8 mouse cellular contexts compared by ENCODE assay signal in genomic region chr11:19601216-19601938, GRCm38 (mm10).
A peak's percentile ranks its signal among the peaks of the same experiment; 100 is the strongest.
DNase-seq lines count a peak whose midpoint lies in the region; ATAC-seq lines count a peak whose summit lies in the region.
"Had no signal": no experiment of that assay in that cellular context is flagged by ENCODE, and none has a peak within 500 bp of the region (broad histone marks: within the 10 kb centered on the region; RNA-seq: fewer than 3 reads in every experiment).

No protein-coding gene starts in this region.

- peak overlapping the region; percentile 74 for H3K27ac ChIP-seq in embryonic facial prominence, embryonic 13.5 days
- H3K27ac ChIP-seq: liver, embryonic 13.5 days had no signal

- H3K27me3 ChIP-seq in embryonic facial prominence, embryonic 13.5 days = no peaks in the 10 kb centered on the region
- H3K27me3 ChIP-seq: liver, embryonic 13.5 days had no signal

- H3K36me3 ChIP-seq in embryonic facial prominence, embryonic 13.5 days = no peaks in the 10 kb centered on the region
- H3K36me3 ChIP-seq: liver, embryonic 13.5 days had no signal

- intact Hi-C loops in left cerebral cortex, postnatal 4 days (cut with DNase I) = no loop called here
- intact Hi-C loops in gastrocnemius, postnatal 14 days (cut with DNase I; ENCODE audit: low total_unique reads) = no loop called here

- H3K4me3 ChIP-seq in embryonic facial prominence, embryonic 13.5 days = no peak overlapping the region
- H3K4me3 ChIP-seq: liver, embryonic 13.5 days had no signal

- peak overlapping the region; percentile 5; the same call in 1 of the 2 replicates for H3K4me2 ChIP-seq in embryonic facial prominence, embryonic 13.5 days
- H3K4me2 ChIP-seq: liver, embryonic 13.5 days had no signal

- no peak overlapping the region for H3K9ac ChIP-seq in embryonic facial prominence, embryonic 13.5 days
- H3K9ac ChIP-seq: liver, embryonic 13.5 days had no signal

- ATAC-seq in embryonic facial prominence, embryonic 13.5 days (ENCODE audit: insufficient number of reproducible peaks, insufficient read depth, low FRiP score, low TSS enrichment, low read depth) = peak; percentile 43; the same call in 1 of the 2 replicates
- ATAC-seq in activated CD4-positive, CD25-positive, alpha-beta regulatory T cell, adult 4 months = no peak

- WGBS in embryonic facial prominence, embryonic 13.5 days = 42% methylated on average over 15 of the region's 15 CpGs

- peak; percentile 69 for DNase-seq in left cerebral cortex, postnatal 4 days
- no peak for DNase-seq in left cerebral cortex, adult 8-10 months (ENCODE audit: low spot score in 2 of 2)
- peak; percentile 88 for DNase-seq in gastrocnemius, postnatal 14 days
- peak; percentile 33 for DNase-seq in lung, postnatal 25 days (ENCODE audit: low spot score)
- DNase-seq in cerebellum, adult 11-12 months = no peak
- DNase-seq: liver, embryonic 13.5 days had no signal

- H3K9me3 ChIP-seq in embryonic facial prominence, embryonic 13.5 days = 0 out of 2 replicates have a peak, but pooled peaks cover 3% of the 10 kb centered on the region
- H3K9me3 ChIP-seq: liver, embryonic 13.5 days had no signal

- H3K4me1 ChIP-seq in embryonic facial prominence, embryonic 13.5 days = peaks cover 14% of the 10 kb centered on the region
- H3K4me1 ChIP-seq: liver, embryonic 13.5 days had no signal

Comparison
In these comparisons a context has a peak if more than half of its experiments do, and no peak if none do; other contexts are left out.
1. DNase-seq: peak in left cerebral cortex, postnatal 4 days (single experiment), gastrocnemius, postnatal 14 days (single experiment) and lung, postnatal 25 days (single experiment); none in left cerebral cortex, adult 8-10 months (0 of 2) and cerebellum, adult 11-12 months (single experiment).